Mouse (Mus musculus): ENCODE measurements around the gene Map2k2.

DNA sequence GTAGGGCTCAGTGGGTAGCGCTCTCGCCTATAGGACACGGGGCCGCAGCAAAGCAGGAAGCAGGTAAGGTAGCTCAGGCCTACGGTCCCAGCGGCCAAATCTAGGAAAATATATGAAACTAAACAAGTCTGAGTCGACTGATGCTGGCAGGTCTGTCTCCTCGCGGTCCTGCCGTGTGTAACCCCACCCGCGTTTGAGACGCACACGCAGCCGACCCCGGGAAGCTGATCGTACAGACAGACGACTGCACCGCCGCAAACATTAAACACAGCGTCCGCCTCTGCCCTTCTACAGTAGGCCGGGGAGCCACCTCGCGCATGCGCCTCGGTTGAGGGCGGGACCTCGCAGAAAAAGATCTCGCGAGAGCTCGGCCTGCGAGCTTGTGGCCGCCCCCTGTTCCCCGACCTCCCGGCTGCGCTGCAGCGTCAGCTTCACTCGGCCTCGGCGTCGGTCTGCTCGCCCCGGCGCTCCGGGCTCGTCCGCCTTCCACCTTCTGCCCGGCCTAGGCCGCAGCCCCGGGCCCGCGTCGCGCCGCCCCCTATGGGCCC, at the start of gene Map2k2:
- no peak for TF ChIP-seq EP300 (IDR thresholded peaks at IDR 0.05; ENCODE audit: low read depth in 1 of 2, low read length in 2 of 2)
- peak; percentile 89; the same call in 1 of the 2 replicates for TF ChIP-seq POLR2AphosphoS5 (IDR thresholded peaks at IDR 0.05; ENCODE audit: borderline replicate concordance, low read depth, low read length)
- TF ChIP-seq POLR2A (IDR thresholded peaks at IDR 0.05; ENCODE audit: control insufficient read depth in 1 of 2, insufficient read depth in 1 of 2, low read depth in 1 of 2, low read length in 2 of 2, poor library complexity in 1 of 2): peak; percentile 98 to 100
- TF ChIP-seq RAD21 (IDR thresholded peaks at IDR 0.05; ENCODE audit: low read depth, low read length): no peak
- no peak for TF ChIP-seq CHD1 (IDR thresholded peaks at IDR 0.05; ENCODE audit: low read depth, low read length)
- no peak for TF ChIP-seq MAFK (IDR thresholded peaks at IDR 0.05; ENCODE audit: borderline replicate concordance, low read depth, low read length)
- TF ChIP-seq MAX (IDR thresholded peaks at IDR 0.05; ENCODE audit: low read length): no peak
- no peak for TF ChIP-seq UBTF (IDR thresholded peaks at IDR 0.05; ENCODE audit: borderline replicate concordance, insufficient read depth, low read depth, low read length)
- peak; percentile 97 for TF ChIP-seq NRF1 (IDR thresholded peaks at IDR 0.05; ENCODE audit: insufficient read depth, low read depth, low read length, poor library complexity, severe bottlenecking)
- TF ChIP-seq CTCF (IDR thresholded peaks at IDR 0.05 in 2 of 3, conservative IDR thresholded peaks at IDR 0.05 in 1 of 3; ENCODE audit: control insufficient read depth in 1 of 3, insufficient read depth in 1 of 3, low read depth in 2 of 3, low read length in 3 of 3, poor library complexity in 1 of 3, severe bottlenecking in 1 of 3): no peak
- no peak for TF ChIP-seq ZKSCAN1 (IDR thresholded peaks at IDR 0.05; ENCODE audit: low read depth, low read length)
- TF ChIP-seq HCFC1 (IDR thresholded peaks at IDR 0.05; ENCODE audit: low read depth, low read length): peak; percentile 86

All from MEL (cell line).